Mouse (Mus musculus): ENCODE data around the gene Ccdc148.

The Ccdc148 gene

DNA sequence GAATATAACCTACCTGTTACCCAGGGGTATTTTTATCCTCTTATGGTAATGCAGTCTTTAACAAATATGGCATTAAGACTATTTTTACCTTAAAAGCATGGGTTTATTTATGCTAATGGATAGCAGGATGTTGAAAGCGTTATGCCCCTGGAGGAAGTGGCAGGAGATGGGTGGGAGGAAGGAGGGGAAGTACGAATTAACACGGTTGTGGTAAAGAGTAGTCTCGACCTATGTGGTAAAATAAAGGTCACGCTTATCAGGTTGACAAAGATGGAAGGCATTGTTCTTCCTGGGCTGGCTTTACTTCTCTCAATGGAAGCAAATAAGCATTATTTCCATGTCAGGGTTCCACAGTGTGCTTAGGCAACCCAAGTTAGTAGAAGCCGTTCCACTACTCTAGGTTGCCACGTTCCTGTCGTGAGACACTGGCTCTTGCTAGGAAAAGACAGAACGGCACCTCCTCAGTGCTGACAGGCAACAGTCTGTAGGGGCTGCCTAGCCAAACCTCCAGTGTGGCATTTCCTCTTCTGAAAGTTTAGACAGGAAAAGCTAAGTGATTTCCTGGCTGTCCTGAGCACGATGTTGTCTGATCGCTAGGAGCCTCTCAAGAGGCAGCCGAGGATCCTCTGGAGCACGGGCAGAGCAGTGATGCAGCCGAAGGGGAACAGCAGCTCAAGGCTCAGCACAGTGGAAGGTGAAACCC lies 253.5 kb downstream of the Ccdc148 start:
- peak; percentile 1 to 6 for DNase-seq

DNA sequence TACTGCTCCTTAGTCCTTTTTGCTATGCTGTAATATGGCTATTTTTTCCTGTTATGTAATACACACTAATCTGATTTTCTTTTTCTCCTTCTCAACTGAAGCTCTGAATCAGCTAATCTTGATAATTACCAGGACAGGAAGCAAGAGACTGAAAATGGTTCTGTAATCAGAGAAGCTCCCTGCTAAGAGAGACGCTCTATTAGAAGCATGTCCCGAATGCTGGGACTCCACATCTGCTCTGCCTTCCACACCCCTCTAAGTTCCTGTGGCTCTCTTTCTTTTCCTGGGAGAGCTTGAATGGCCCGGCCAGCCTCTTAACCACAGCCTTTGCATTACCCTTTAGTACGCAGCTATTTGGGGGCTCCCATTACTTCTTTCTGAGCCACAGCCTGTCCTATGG lies 255.4 kb downstream of the Ccdc148 start:
- DNase-seq, result no peak

DNA sequence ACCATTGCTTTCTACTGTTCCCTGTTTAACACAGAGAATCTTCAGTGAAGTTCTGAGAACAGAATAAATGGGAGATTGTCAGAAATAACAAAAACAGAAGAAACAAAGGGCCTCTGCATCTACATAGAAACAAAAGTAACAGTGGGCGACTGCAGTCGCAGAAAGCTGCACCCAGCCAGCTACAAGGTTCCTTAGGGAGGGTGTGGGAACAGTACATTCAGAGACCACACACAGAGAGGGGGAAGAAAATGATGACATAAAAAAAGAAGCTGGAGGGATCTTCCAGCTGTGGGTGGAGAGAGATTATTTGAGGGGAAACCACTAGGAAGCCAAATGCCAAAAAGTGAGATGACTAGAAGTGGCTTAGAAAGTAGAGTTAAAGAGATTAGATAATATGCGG lies 280.6 kb downstream of the Ccdc148 start:
- DNase-seq, result no peak

DNA sequence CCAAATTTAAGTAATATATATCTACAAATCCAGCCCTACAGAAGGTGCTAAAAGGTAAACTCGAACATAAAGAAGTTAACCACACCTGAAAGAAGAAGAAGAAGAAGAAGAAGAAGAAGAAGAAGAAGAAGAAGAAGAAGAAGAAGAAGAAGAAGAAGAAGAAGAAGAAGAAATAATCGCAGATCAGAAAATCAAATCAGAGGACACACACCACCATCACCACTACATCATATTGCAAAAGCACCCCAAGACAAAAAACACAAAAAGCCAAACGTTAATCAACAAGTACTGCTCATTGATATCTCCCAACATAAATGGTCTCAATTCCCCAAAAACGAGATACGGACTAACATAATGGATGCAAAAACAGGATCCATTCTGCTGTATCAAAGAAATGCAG lies 301.3 kb downstream of the Ccdc148 start, which contains the start of gene Gm11099:
TSS of gene Gm11099 (plus strand) at position 301 of the 400 bp plus-strand sequence.
- DNase-seq, result no peak

DNA sequence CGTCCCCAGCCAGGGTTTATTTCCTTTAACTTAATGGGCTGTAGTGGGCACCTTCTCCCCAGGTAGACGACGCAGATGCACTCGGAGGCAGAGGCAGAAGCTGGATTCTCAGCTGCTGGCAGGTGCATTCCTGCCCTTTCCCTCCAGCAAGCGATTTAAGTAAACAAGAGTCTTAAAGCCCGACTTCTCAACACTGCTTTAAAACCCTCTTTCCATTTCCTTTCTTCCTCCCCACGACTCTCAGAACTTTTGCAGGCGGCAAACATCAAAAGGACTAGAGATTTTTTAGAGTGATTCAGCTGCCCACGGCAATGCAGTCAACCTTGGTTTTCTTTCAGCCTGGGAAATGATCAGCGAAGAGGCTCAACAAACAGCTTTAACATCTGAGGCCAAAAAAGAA lies 316.0 kb downstream of the Ccdc148 start:
- DNase-seq, result peak in 1 of 2 experiments; percentile 11

DNA sequence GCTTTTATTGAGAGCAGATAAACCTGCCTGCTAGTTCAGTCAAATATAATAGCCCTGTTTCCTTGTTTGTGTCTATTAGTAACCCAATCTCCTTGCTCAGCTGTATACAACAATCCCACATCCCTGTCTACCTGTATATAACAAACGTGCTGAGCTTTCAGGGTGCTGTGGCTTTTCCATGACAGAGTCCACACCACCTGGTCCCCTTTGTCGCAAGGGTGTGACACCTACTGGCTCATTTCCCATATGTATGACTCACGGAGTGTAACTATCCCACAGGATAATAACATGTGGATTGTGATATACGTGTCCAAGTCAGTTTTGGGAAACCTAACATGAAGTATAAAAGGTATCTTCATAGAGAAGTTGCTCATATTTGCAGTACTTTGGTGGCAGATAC lies 318.0 kb downstream of the Ccdc148 start:
- no peak for DNase-seq

DNA sequence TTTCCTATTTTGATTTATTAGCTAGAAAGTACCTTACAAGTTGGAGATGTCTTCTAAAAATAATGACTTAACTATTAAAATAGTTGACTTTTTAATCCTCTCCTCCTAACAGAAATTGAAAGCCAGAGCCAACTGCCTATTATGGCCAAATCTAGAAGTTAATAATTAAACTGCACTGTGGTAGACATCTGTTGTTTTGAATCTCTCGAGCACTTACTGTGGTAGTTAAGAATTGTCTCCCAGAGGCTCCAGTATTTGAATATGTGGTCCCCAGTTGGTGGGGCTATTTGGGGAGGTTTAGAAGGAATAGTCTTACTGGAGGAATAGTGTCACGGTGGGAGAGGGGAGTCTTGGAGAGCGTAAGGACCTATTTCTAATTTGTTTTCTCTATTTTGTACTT lies 319.5 kb downstream of the Ccdc148 start:
- DNase-seq, result no peak

DNA sequence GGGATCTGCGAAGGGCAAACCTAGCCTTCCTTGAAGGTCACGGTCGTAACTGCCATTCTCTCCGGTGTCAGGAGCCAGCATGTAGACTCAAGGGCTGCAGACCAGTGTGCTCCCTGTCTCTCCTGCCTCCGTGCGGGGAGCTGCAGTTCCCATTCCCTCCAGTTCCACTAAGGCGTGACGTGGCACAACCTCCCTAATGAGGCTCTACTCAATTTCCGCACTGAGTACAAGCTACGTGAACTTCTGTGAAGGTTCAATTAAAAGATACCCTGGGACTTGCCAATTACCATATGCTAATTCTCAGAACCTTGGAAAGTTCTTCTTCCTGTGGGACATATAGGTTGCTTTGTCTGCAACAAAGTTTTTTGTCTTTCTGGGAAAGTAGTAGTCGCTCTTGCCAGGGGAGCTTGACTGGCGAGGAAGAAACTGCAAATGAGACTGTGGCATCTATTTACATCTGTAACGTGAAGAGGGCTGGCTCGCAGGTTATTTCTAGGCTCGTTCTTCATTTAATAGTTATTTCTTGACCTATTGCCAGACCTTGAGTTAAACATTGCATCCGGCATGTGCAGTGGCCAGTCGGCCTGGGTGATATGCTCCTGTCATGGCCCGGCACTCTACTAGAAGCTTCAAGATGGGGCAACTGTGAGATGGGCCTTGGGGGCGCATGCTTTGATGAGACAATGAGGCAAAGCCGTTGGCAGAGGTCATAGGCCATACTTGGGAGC lies 328.1 kb downstream of the Ccdc148 start:
- no peak for DNase-seq

DNA sequence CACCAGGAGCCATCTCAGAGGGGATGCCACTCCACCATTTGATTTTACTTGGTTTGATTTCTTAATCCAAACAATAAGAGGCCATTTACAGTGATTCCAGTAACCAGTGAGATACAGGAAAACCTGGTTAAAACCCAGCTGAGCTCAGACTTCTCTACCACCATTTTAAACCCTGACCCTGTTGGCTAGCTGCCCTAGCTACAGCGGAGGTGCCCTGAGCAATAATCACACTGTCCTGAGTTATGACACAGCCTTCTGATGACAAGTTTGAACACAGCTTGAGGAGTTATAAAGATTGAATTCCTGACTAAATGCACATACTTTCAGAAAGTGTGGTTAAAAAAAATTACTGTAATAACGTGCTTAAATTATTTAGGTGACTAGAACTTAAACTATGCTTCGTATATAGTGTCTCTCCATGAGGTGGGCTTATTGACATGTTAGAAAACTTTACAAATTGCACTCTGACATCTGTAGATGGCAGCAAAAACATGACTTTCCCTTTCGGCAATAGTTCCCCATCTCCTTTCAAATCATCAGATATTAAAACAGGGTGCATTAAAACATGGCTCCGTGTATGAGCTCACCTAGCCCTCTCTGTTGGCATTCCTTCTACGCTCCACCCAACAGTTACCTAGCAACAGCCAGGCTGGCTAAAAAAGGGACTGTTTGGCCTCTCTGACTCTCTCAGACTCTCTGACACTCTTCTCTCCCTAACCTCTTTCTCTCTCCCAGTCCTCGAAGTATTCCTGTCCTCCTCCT lies 330.3 kb downstream of the Ccdc148 start:
- no peak for DNase-seq

DNA sequence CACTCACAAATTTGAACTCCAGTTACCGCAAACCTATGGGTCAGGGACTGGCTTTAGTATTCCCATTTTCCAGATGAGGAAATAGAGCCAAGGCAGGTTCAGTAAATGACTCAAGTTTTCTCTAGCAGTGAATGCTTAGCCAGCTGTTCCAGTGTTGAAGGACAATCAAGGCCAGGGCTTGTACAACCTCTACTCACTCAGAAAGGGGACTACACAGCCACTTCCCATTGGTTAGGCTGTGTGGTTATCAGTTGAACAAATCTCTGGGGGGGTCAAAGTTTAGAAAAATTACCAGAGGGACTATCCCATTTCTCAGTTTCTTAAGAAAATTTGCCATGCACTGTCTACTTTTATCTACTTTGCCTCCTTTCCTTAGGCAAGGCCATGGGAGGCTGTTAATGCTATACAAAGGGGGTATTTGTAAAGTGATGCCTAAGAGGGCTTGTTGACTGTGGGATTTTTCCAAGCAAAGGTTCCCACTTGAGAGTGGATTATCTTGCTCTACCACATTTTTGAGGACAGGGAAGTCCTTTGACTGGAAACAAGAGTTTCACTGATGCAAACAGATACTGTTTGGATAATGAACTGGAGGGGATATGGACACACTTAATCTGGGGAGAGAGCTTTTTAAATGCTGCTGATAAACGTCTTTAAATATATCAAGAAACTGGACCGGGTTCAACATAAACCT lies 331.4 kb downstream of the Ccdc148 start:
- DNase-seq, result no peak

DNA sequence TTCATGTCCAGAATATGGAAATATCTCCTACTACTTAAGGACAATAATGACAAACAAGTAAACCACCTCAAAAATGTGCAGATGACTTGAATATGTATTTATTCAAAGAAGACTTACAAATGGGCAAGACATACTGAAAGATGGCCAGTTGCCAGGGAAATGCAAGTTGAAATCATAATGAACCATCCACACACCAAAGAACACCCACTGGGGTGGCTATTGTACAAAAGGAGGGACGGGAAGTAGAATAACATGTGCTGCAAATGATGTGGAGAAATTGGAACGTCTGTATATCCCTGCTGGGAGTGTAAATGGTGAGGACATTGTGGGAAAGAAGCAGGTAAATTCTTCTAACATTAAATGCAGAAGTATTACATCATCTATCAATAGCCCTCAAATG lies 347.5 kb downstream of the Ccdc148 start:
- no peak for DNase-seq

DNA sequence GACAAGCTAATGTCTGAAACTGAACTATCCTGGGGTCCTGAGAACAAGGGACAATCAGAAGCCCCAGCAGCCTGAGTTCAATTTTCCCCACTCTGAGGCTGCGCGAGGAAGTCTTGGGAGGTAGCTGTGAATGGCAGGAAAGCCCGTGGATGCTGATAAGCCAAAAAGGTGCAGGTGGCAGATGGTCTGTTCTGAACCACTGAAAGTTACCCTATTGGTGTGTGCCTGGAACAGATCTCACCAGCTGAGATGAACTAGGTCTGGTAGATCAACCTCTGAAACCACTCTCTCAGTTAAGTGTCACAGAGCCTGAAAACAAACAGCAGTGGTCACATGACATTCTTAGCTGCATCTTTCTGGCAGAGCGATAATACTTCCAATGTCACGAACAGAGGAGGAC lies 360.9 kb downstream of the Ccdc148 start:
- no peak for DNase-seq

DNA sequence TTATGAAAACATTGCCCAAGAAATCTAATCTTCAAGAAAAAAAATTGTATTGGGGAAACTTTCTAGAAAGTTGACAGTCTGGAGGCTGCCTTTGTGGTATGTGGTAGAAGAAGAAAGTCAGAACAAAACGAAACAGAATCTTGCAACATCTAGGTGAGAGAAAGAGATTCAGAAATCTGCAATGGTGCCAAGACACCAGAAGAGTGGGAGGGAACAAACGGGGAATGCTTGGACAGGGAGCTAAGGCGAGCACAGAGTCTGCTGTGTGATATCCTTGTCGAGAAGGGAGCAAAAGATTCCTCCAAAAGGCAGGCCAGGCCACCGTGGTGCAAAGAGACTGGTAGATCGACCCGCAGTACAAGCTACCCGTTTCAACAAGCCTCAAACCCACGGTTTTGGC lies 361.4 kb downstream of the Ccdc148 start:
- no peak for DNase-seq

DNA sequence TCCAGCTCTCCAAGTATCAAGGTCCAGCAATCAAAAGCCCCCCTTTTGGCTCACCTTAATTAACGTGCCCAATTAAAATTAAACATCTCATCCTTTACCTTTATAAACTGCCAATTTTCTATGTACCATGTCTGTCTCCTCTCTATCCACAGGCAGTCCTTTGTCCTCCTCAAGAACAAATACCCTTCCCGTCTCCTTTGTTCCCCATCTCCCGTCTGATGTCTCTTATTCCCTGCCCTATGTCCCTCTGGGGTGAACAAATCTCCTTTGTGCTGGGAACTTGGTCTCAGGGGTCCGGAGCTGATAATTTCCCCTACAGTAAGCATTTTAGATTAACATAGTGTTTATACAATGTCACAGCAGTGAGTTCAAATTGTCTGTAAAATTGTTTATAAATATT lies 363.0 kb downstream of the Ccdc148 start:
- no peak for DNase-seq

DNA sequence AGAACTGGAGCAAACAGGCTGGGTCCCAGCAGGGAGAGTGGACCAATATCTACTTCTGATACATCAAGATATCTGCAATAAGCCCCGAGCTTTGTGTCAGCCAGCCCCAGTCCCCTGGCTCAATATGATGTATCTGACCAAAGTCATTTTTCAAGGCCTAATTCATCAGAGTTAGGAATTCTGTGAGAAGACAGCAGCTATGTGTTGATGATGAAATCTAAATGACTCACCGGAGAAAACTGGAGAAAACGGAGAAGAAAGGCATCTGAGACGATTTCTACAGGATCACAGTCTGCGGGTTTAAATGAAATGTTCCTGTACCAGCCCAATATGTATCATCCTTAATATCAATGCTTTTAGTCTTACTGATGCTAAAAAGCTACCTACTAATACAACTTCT lies 365.1 kb downstream of the Ccdc148 start:
- no peak for DNase-seq

DNA sequence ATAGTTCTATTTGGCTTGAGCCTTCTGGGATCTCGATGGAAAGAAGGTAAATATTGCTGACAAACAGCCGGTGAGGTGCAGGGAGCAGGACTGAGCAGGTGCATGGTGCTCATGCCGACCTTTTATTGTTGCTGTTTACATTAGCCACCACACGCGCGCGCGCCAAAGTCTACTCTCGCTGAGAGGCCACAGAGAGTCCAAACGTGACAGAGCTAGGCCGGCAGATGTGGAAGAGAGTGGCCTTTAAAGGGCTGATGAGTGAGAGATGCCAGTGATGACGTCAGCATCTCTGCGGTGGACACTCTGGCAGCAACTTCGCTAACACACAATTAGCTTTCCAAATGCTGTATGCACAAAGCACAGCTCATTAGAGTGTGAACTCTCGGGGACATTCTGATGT lies 366.0 kb downstream of the Ccdc148 start:
- no peak for DNase-seq

DNA sequence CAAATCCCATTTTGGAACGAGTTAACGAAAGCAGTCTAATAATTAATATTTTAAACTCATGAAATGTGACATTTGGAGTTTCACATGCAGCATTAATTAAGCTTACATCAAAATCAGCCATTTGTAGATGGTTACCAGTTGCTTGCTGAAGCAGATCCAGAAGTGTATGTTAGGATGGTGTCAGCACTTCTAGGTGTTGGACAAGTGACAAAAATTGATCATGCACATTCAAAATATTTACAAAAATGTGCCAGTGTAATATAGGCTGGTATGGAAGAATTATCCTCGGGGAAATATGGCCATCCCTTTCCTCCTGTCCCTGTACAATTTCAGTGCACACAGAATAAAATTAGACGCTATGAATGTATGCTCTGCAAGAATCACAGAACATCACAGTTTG lies 370.1 kb downstream of the Ccdc148 start:
- DNase-seq, result no peak

DNA sequence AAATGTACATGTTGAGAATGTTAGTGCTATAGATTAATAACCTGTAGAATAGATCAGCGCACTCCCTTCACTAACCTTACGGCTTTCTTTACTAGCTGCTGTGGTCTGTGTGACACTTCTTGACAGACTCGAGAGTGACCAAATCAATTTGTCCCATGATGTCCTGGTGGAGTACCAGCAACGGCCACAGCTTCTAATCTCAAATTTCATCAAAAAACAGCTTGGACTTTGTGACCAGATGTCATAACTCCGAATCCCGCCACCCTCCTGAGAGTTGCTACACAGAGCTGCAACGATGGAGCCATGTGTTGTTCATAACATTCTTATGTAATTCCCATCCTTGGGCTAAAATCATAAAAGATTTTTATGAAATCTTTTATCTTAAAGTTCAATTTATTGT lies 370.5 kb downstream of the Ccdc148 start:
- no peak for DNase-seq

DNA sequence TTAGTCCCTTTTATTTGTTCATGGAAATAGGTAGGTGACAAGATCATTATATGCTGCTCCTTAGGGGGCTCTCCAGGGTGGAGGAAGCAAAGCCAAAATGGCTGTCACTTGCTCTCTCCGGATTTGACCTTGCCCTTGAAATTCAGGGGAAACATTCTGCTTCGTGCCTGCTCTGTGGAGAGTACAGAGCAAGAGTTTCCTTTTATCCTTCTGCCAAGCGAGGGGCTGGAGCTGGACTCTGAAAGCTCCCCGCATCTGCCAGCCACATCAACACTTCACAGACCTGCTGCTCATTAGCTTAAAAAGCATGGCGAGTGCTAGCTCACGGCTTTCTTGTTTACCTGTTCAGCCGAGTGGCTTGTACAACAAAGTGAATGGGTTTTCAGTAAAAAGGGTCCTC lies 373.1 kb downstream of the Ccdc148 start:
- DNase-seq, result no peak

DNA sequence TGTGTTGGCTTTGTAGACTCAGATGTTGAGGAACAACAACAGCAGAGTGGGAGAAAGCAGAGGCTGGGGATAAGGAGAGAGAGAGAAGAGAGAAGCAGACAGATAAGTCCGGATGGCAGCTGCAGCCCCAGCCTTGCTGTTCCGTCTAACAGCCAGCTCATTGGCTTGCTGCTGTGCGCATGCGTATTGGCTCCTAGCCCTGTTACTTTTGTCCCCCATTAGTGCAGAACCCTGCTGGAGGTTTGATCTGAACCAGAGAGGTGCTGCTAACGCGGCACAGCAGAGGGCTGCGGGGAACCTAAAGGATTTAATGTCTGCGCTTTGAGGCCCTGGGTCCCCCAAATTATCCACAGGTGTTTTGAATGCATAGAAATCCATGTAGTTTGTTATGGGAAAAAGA lies 373.8 kb downstream of the Ccdc148 start:
- DNase-seq, result no peak

DNA sequence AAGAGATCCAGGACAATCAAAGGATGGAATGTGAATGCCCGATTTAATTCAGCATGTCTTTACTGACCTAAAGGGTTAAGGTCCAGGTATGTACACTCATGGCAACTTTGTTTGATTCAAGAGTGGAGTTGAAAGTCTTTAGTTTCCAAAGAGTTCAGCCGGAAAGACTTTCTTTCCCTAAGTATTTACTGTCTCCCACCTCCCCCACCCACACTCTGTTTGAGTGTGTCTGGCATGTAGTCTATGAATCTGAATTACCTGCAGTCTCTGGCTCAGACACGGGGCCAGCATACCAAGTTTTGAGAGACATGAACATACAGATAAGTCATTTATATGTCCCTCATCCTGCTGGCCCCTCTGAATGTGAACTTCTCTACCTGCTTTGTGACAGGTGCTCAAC lies 374.3 kb downstream of the Ccdc148 start:
- no peak for DNase-seq

DNA sequence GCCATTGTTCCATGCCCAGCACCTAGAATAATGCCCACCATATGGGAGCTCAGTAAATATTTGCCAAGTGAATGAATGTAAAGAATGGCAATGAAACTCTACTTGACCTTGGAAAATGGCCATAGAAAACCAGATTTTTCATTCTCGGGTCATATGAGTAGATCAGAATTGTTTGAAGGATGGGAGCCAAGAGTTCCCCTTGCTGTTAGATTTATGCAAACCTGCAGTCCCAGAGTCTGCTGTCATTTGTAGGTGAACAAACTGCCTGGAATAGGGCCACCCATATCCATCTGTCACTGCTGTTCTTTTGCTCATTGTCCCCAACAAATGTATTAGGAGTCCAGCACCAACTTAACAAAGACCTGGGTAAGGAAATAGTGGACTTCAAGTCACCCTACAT lies 377.0 kb downstream of the Ccdc148 start:
- no peak for DNase-seq

DNA sequence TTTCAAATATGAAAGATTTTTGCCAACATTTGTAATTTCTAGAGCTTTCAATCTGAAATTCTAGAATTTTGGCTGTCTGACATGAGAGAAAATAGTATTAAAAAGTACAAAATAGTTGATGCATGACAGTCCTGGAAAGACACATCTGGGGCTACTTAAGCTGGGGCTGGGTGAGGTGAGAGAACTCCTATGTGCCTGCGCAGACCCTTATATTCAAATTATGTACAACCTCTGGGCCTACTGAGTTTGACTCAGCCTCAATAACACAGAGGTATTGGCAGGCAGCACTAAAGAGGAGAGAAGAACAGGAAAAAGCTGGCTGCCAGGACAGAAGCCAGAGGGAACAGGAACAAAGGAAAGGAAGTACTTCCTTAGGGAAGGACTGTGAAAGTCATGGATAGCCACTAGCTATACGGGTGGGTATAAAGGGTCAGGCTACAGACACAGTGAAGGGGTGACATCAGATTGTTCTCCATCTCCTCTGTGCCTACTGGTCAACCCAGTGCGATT lies 381.4 kb downstream of the Ccdc148 start:
- DNase-seq, result no peak

Data from thymus, adult 18-20 months (tissue).